Mouse (Mus musculus) 416B (cell line): ENCODE measurements around the gene Cryba2.

Experiments used
- DNase-seq: peaks from one replicate; pipeline ENCODE4 v3.0.0; 2011; ENCODE audit warnings: low read depth

Gene Cryba2

GRCm38 (mm10) chr1:74848946-74849345, 44.0 kb downstream of the Cryba2 start:
- DNase-seq = no peak

- no peak for DNase-seq
Measured at GRCm38 (mm10) chr1:74846341-74846740, 46.6 kb downstream of the Cryba2 start.

GRCm38 (mm10) chr1:74843090-74843489, 49.9 kb downstream of the Cryba2 start:
- DNase-seq = no peak
